Mouse (Mus musculus): ENCODE measurements around the gene Xpo4. TPM values are rescaled to one million over a fixed set of nuclear protein-coding genes. Genes with fewer than 3 reads are reported as not detected.

Xpo4 gene
- polyA plus RNA-seq, 1 experiment = 0.72 TPM

GRCm38 (mm10) chr14:57554434-57554833 is 110.8 kb downstream of the Xpo4 start:
- H3K4me3 ChIP-seq (replicated peaks) = no peak overlapping the region
- no peaks in the 10 kb centered on the region for H3K27me3 ChIP-seq (ENCODE audit: control insufficient read depth)
- no peaks in the 10 kb centered on the region for H3K4me1 ChIP-seq (ENCODE audit: control insufficient read depth)
- H3K36me3 ChIP-seq (ENCODE audit: control insufficient read depth) = peaks cover 7% of the 10 kb centered on the region
- TF ChIP-seq GATA1 (IDR thresholded peaks at IDR 0.05; ENCODE audit: low read length) (no peak), TAL1 (IDR thresholded peaks at IDR 0.05; ENCODE audit: low read length) (no peak)
- no peaks in the 10 kb centered on the region for H3K9me3 ChIP-seq (ENCODE audit: control insufficient read depth, low read length)

- TF ChIP-seq GATA1 (IDR thresholded peaks at IDR 0.05; ENCODE audit: low read length) = no peak
- no peak for TF ChIP-seq TAL1 (IDR thresholded peaks at IDR 0.05; ENCODE audit: low read length)
- Histone ChIP-seq H3K36me3 (ENCODE audit: control insufficient read depth) (peaks cover 14% of the 10 kb centered on the region), H3K9me3 (ENCODE audit: control insufficient read depth, low read length) (no peaks in the 10 kb centered on the region), H3K4me1 (ENCODE audit: control insufficient read depth) (no peaks in the 10 kb centered on the region), H3K27me3 (ENCODE audit: control insufficient read depth) (no peaks in the 10 kb centered on the region), H3K4me3 (replicated peaks) (no peak overlapping the region)
These were observed 112.3 kb downstream of the Xpo4 start for GRCm38 (mm10) chr14:57552945-57553344.

GRCm38 (mm10) chr14:57547062-57547461 is 118.2 kb downstream of the Xpo4 start:
- H3K9me3 ChIP-seq (ENCODE audit: control insufficient read depth, low read length) = no peaks in the 10 kb centered on the region
- TF ChIP-seq GATA1 (IDR thresholded peaks at IDR 0.05; ENCODE audit: low read length) (no peak), TAL1 (IDR thresholded peaks at IDR 0.05; ENCODE audit: low read length) (no peak)
- H3K4me1 ChIP-seq (ENCODE audit: control insufficient read depth) = peaks cover 11% of the 10 kb centered on the region
- no peak overlapping the region for H3K4me3 ChIP-seq (replicated peaks)
- peaks cover 12% of the 10 kb centered on the region for H3K36me3 ChIP-seq (ENCODE audit: control insufficient read depth)
- H3K27me3 ChIP-seq (ENCODE audit: control insufficient read depth) = peaks cover 5% of the 10 kb centered on the region

GRCm38 (mm10) chr14:57546557-57547021 is 118.6 kb downstream of the Xpo4 start:
- H3K36me3 ChIP-seq (ENCODE audit: control insufficient read depth) = peaks cover 12% of the 10 kb centered on the region
- no peak overlapping the region for H3K4me3 ChIP-seq (replicated peaks)
- H3K9me3 ChIP-seq (ENCODE audit: control insufficient read depth, low read length) = no peaks in the 10 kb centered on the region
- H3K4me1 ChIP-seq (ENCODE audit: control insufficient read depth) = peaks cover 11% of the 10 kb centered on the region
- TF ChIP-seq GATA1 (IDR thresholded peaks at IDR 0.05; ENCODE audit: low read length) = no peak
- no peak for TF ChIP-seq TAL1 (IDR thresholded peaks at IDR 0.05; ENCODE audit: low read length)
- H3K27me3 ChIP-seq (ENCODE audit: control insufficient read depth) = peaks cover 8% of the 10 kb centered on the region

GRCm38 (mm10) chr14:57546131-57546530 is 119.1 kb downstream of the Xpo4 start:
- Histone ChIP-seq H3K27me3 (ENCODE audit: control insufficient read depth) (peaks cover 8% of the 10 kb centered on the region), H3K36me3 (ENCODE audit: control insufficient read depth) (peaks cover 12% of the 10 kb centered on the region), H3K9me3 (ENCODE audit: control insufficient read depth, low read length) (no peaks in the 10 kb centered on the region), H3K4me1 (ENCODE audit: control insufficient read depth) (peaks cover 11% of the 10 kb centered on the region), H3K4me3 (replicated peaks) (no peak overlapping the region)
- no peak for TF ChIP-seq GATA1 (IDR thresholded peaks at IDR 0.05; ENCODE audit: low read length)
- no peak for TF ChIP-seq TAL1 (IDR thresholded peaks at IDR 0.05; ENCODE audit: low read length)

- TF ChIP-seq GATA1 (IDR thresholded peaks at IDR 0.05; ENCODE audit: low read length) (no peak), TAL1 (IDR thresholded peaks at IDR 0.05; ENCODE audit: low read length) (no peak)
- Histone ChIP-seq H3K4me3 (replicated peaks) (no peak overlapping the region), H3K4me1 (ENCODE audit: control insufficient read depth) (peaks cover 11% of the 10 kb centered on the region), H3K9me3 (ENCODE audit: control insufficient read depth, low read length) (no peaks in the 10 kb centered on the region), H3K36me3 (ENCODE audit: control insufficient read depth) (peaks cover 12% of the 10 kb centered on the region), H3K27me3 (ENCODE audit: control insufficient read depth) (peaks cover 8% of the 10 kb centered on the region)
These were observed 119.7 kb downstream of the Xpo4 start for GRCm38 (mm10) chr14:57545526-57545925.

- no peak overlapping the region for H3K4me3 ChIP-seq (replicated peaks)
- peaks cover 11% of the 10 kb centered on the region for H3K4me1 ChIP-seq (ENCODE audit: control insufficient read depth)
- no peaks in the 10 kb centered on the region for H3K9me3 ChIP-seq (ENCODE audit: control insufficient read depth, low read length)
- TF ChIP-seq TAL1 (IDR thresholded peaks at IDR 0.05; ENCODE audit: low read length) (no peak), GATA1 (IDR thresholded peaks at IDR 0.05; ENCODE audit: low read length) (no peak)
- H3K27me3 ChIP-seq (ENCODE audit: control insufficient read depth) = peaks cover 12% of the 10 kb centered on the region
- H3K36me3 ChIP-seq (ENCODE audit: control insufficient read depth) = no peaks in the 10 kb centered on the region; the same call in 1 of the 2 replicates
These were observed 121.7 kb downstream of the Xpo4 start for GRCm38 (mm10) chr14:57543420-57544039.

GRCm38 (mm10) chr14:57542231-57542630 is 123.0 kb downstream of the Xpo4 start:
- Histone ChIP-seq H3K4me3 (replicated peaks) (peak overlapping the region; percentile 17), H3K36me3 (ENCODE audit: control insufficient read depth) (no peaks in the 10 kb centered on the region), H3K27me3 (ENCODE audit: control insufficient read depth) (peaks cover 18% of the 10 kb centered on the region), H3K4me1 (ENCODE audit: control insufficient read depth) (peaks cover 11% of the 10 kb centered on the region), H3K9me3 (ENCODE audit: control insufficient read depth, low read length) (no peaks in the 10 kb centered on the region)
- TF ChIP-seq TAL1 (IDR thresholded peaks at IDR 0.05; ENCODE audit: low read length) = no peak
- TF ChIP-seq GATA1 (IDR thresholded peaks at IDR 0.05; ENCODE audit: low read length) = no peak

- Histone ChIP-seq H3K27me3 (ENCODE audit: control insufficient read depth) (peaks cover 20% of the 10 kb centered on the region), H3K36me3 (ENCODE audit: control insufficient read depth) (no peaks in the 10 kb centered on the region), H3K9me3 (ENCODE audit: control insufficient read depth, low read length) (no peaks in the 10 kb centered on the region), H3K4me3 (replicated peaks) (no peak overlapping the region), H3K4me1 (ENCODE audit: control insufficient read depth) (peaks cover 3% of the 10 kb centered on the region)
- TF ChIP-seq TAL1 (IDR thresholded peaks at IDR 0.05; ENCODE audit: low read length) (no peak), GATA1 (IDR thresholded peaks at IDR 0.05; ENCODE audit: low read length) (no peak)
These were observed 124.5 kb downstream of the Xpo4 start for GRCm38 (mm10) chr14:57540683-57541082.

Measured in erythroblast, embryonic 14.5 days (primary cell).